Mouse (Mus musculus) limb, embryonic 12.5 days (tissue): ENCODE data around the gene Hdac6. TPM values are rescaled to one million over a fixed set of nuclear protein-coding genes. Genes with fewer than 3 reads are reported as not detected.

ENCODE experiments used
- ATAC-seq: fragments of 200-750 bp; cut with Nextera tagmentation; 2 replicates; pipeline ENCODE4 v1.8.0; 2017; ENCODE audit warnings: low read depth, moderate TSS enrichment; ENCODE audit not compliant: insufficient number of reproducible peaks, insufficient read depth, low FRiP score, low TSS enrichment
- H3K27ac ChIP-seq: fragments of 300-500 bp; sonication (generic); 2 replicates; pipeline ENCODE4 v1.5.1; 2016; ENCODE audit warnings: mild to moderate bottlenecking, moderate library complexity
- H3K27me3 ChIP-seq: fragments of 300-500 bp; sonication (generic); 2 replicates; pipeline ENCODE4 v1.6.1; 2016; ENCODE audit warnings: mild to moderate bottlenecking, moderate library complexity
- H3K36me3 ChIP-seq: fragments of 300-500 bp; sonication (generic); 2 replicates; pipeline ENCODE4 v1.6.1; 2016; ENCODE audit warnings: mild to moderate bottlenecking, moderate library complexity
- H3K4me1 ChIP-seq: fragments of 300-500 bp; sonication (generic); replicated peaks from 2 replicates; pipeline ENCODE4 v1.6.1; 2016
- H3K4me2 ChIP-seq: fragments of 300-500 bp; sonication (generic); 2 replicates; pipeline ENCODE4 v1.6.1; 2016; ENCODE audit warnings: mild to moderate bottlenecking, moderate library complexity
- H3K4me3 ChIP-seq: fragments of 300-500 bp; sonication (generic); replicated peaks from 2 replicates; pipeline ENCODE4 v1.5.1; 2016; ENCODE audit warnings: mild to moderate bottlenecking
- H3K9ac ChIP-seq: fragments of 300-500 bp; sonication (generic); replicated peaks from 2 replicates; pipeline ENCODE4 v1.6.1; 2016; ENCODE audit warnings: mild to moderate bottlenecking, moderate library complexity
- H3K9me3 ChIP-seq: fragments of 300-500 bp; sonication (generic); 2 replicates; pipeline ENCODE4 v1.6.1; 2016; ENCODE audit warnings: mild to moderate bottlenecking, moderate library complexity
- WGBS: fragments of 180-500 bp; shearing (Covaris S2); methylation state at CpG from one replicate; pipeline ENCODE4 v1.1.7; 2016; 5-methylcytosine and 5-hydroxymethylcytosine counted together
- polyA plus RNA-seq: library from polyadenylated mRNA; unstranded; fragments of >200 nt; fragmentation: Nextera tagmentation; extraction: Ambion mirVana; gene quantifications from 2 replicates; pipeline ENCODE4 v1.2.1, GENCODE M21; 2016

Hdac6 gene
- polyA plus RNA-seq, 1 experiment from 2014 or later, result 53.6 TPM

GRCm38 (mm10) chrX:7963829-7964626 lies 16.3 kb upstream of the Hdac6 start:
- Histone ChIP-seq H3K4me2 (no peak overlapping the region), H3K4me3 (no peak overlapping the region), H3K27ac (no peak overlapping the region), H3K27me3 (no peaks in the 10 kb centered on the region), H3K36me3 (no peaks in the 10 kb centered on the region), H3K4me1 (no peaks in the 10 kb centered on the region), H3K9me3 (no peaks in the 10 kb centered on the region), H3K9ac (no peak overlapping the region)
- WGBS, result 77% methylated on average over 7 of the region's 7 CpGs
- ATAC-seq, result no peak

- Histone ChIP-seq H3K4me2 (no peak overlapping the region), H3K9me3 (no peaks in the 10 kb centered on the region), H3K4me1 (no peaks in the 10 kb centered on the region), H3K27ac (no peak overlapping the region), H3K9ac (no peak overlapping the region), H3K27me3 (no peaks in the 10 kb centered on the region), H3K36me3 (no peaks in the 10 kb centered on the region), H3K4me3 (no peak overlapping the region)
- 91% methylated on average over 9 of the region's 9 CpGs for WGBS
- no peak for ATAC-seq
Measured at GRCm38 (mm10) chrX:7958868-7959267, 11.2 kb upstream of the Hdac6 start.

GRCm38 (mm10) chrX:7950091-7950490 lies 2.4 kb upstream of the Hdac6 start:
- no peak for ATAC-seq
- no peaks in the 10 kb centered on the region for H3K36me3 ChIP-seq
- 94% methylated on average over 7 of the region's 7 CpGs for WGBS

GRCm38 (mm10) chrX:7947900-7948492 lies 307 bp upstream of the Hdac6 start:
- Histone ChIP-seq H3K27me3 (no peaks in the 10 kb centered on the region), H3K4me1 (0 out of 2 replicates have a peak, but pooled peaks cover 5% of the 10 kb centered on the region), H3K9me3 (no peaks in the 10 kb centered on the region), H3K36me3 (peaks cover 4% of the 10 kb centered on the region; the same call in 1 of the 2 replicates), H3K27ac (no peak overlapping the region), H3K4me3 (peak overlapping the region; percentile 46), H3K4me2 (peak overlapping the region; percentile 49), H3K9ac (peak overlapping the region; percentile 47; the same call in 1 of the 2 replicates)
- WGBS, result 15% methylated on average over 38 of the region's 38 CpGs
- ATAC-seq, result peak; percentile 99

More at GRCm38 (mm10) chrX:7950091-7950490, 2.4 kb upstream of the Hdac6 start:
- Histone ChIP-seq H3K4me1 (0 out of 2 replicates have a peak, but pooled peaks cover 5% of the 10 kb centered on the region), H3K27me3 (no peaks in the 10 kb centered on the region), H3K27ac (no peak overlapping the region), H3K9me3 (no peaks in the 10 kb centered on the region), H3K4me2 (no peak overlapping the region), H3K4me3 (no peak overlapping the region), H3K9ac (no peak overlapping the region)

DNA sequence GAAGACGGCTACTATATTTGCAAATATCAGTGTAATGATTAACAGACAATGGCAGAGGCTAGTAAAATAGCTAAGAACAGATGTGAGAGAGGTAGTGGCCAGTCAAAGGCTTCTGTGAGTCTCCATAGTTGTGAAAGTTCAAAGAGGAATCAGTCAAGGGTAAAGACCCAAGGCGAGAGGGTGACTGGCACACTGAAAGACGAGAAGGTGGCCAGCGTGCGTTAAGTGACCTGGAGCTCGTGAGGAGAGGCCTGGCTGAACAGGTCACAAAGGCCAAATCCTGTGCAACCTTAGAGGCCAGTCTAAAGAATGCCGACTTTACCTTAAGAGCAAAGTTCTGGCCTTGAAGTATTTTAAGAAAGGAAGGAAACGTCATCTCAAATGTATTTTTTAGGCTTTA lies 2.1 kb downstream of the Hdac6 start:
- no peak overlapping the region for H3K27ac ChIP-seq
- H3K9me3 ChIP-seq, result no peaks in the 10 kb centered on the region
- WGBS, result 62% methylated on average over 8 of the region's 8 CpGs
- no peaks in the 10 kb centered on the region for H3K27me3 ChIP-seq
- H3K4me2 ChIP-seq, result no peak overlapping the region
- no peak overlapping the region for H3K4me3 ChIP-seq
- H3K9ac ChIP-seq, result no peak overlapping the region
- peaks cover 14% of the 10 kb centered on the region; the same call in 1 of the 2 replicates for H3K36me3 ChIP-seq
- H3K4me1 ChIP-seq, result 0 out of 2 replicates have a peak, but pooled peaks cover 5% of the 10 kb centered on the region
- ATAC-seq, result no peak

- H3K27me3 ChIP-seq, result no peaks in the 10 kb centered on the region
- H3K4me2 ChIP-seq, result no peak overlapping the region
- peaks cover 46% of the 10 kb centered on the region for H3K36me3 ChIP-seq
- H3K27ac ChIP-seq, result no peak overlapping the region
- no peak for ATAC-seq
- no peaks in the 10 kb centered on the region for H3K9me3 ChIP-seq
- no peak overlapping the region for H3K4me3 ChIP-seq
- no peak overlapping the region for H3K9ac ChIP-seq
- H3K4me1 ChIP-seq, result no peaks in the 10 kb centered on the region
- 95% methylated on average over 6 of the region's 6 CpGs for WGBS
Measured at GRCm38 (mm10) chrX:7937667-7938066, 10.0 kb downstream of the Hdac6 start.

- 39% methylated on average over 10 of the region's 11 CpGs for WGBS
- peaks cover 52% of the 10 kb centered on the region for H3K36me3 ChIP-seq
- H3K27me3 ChIP-seq, result no peaks in the 10 kb centered on the region
- no peak overlapping the region for H3K4me3 ChIP-seq
- no peak overlapping the region for H3K27ac ChIP-seq
- H3K4me1 ChIP-seq, result no peaks in the 10 kb centered on the region
- H3K4me2 ChIP-seq, result no peak overlapping the region
- no peaks in the 10 kb centered on the region for H3K9me3 ChIP-seq
- H3K9ac ChIP-seq, result no peak overlapping the region
- ATAC-seq, result no peak
Measured at GRCm38 (mm10) chrX:7936874-7937273, 10.8 kb downstream of the Hdac6 start.

DNA sequence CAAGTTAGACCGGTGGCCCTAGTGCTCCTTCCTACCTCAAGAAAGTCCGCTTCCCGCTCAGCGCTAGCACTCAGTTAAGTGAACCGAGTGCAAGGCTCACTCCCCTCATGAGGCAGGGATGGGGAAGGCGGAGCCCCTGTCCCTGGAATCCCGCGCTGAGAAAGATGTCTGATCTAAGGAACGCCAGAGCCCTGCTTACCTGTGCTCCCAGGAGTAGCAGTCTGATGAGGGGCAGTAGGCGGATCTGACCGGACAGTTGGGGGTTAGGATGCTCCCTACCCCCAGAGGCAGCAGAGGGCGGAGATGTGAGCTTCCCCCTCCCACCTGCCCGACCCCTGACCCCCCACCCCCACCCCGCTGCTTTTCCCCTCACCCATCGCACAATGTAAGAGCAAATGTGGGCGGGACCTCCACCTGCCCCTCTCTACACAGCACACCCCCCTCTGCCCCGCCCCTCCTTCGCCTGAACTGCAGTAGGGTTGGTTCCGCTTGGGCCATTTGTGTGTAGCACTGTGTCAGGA lies 19.4 kb downstream of the Hdac6 start, which contains the start of gene Eras:
Gene Eras (minus strand): TSS at position 338 of the 521 bp plus-strand sequence.
- 14% methylated on average over 15 of the region's 19 CpGs for WGBS
- Histone ChIP-seq H3K9ac (no peak within 1 kb of the TSS), H3K27ac (no peak within 1 kb of the TSS), H3K4me1 (no peaks in the 10 kb centered on the region), H3K27me3 (peaks cover 59% of the 10 kb centered on the region), H3K36me3 (peaks cover 35% of the 10 kb centered on the region), H3K4me2 (no peak within 1 kb of the TSS), H3K9me3 (peaks cover 6% of the 10 kb centered on the region; the same call in 1 of the 2 replicates), H3K4me3 (no peak within 1 kb of the TSS)
- ATAC-seq, result no peak

- WGBS, result 19% methylated on average over 10 of the region's 10 CpGs
- H3K9me3 ChIP-seq, result peaks cover 6% of the 10 kb centered on the region; the same call in 1 of the 2 replicates
- H3K36me3 ChIP-seq, result peaks cover 27% of the 10 kb centered on the region
- H3K9ac ChIP-seq, result no peak overlapping the region
- H3K4me3 ChIP-seq, result no peak overlapping the region
- H3K4me2 ChIP-seq, result no peak overlapping the region
- peaks cover 71% of the 10 kb centered on the region for H3K27me3 ChIP-seq
- no peak overlapping the region for H3K27ac ChIP-seq
- H3K4me1 ChIP-seq, result 0 out of 2 replicates have a peak, but pooled peaks cover 3% of the 10 kb centered on the region
- no peak for ATAC-seq
Measured at GRCm38 (mm10) chrX:7927116-7927515, 20.6 kb downstream of the Hdac6 start.

DNA sequence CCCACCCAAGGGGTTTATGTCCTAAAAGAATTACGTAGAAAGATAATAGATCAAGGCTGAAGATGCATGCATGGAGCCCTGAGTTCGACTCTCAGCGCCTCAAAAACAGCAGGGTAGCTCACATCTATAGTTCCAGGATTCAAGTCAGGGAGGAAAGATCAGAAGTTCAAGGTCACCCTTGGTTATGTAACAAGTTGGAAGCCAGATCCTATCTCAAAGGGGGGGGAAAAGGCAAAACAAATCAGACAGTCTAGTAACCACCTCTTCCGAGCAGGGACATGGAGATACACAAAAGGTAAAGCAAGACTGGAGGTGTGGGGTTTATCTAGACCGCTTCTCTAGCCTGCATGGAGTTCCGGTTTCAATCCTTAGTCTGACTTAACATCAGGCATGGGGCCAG lies 21.4 kb downstream of the Hdac6 start:
- peaks cover 18% of the 10 kb centered on the region for H3K36me3 ChIP-seq
- H3K9ac ChIP-seq, result no peak overlapping the region
- WGBS, result 65% methylated on average over 6 of the region's 6 CpGs
- H3K4me1 ChIP-seq, result 0 out of 2 replicates have a peak, but pooled peaks cover 3% of the 10 kb centered on the region
- peaks cover 6% of the 10 kb centered on the region; the same call in 1 of the 2 replicates for H3K9me3 ChIP-seq
- H3K27me3 ChIP-seq, result peaks cover 80% of the 10 kb centered on the region
- ATAC-seq, result no peak
- H3K27ac ChIP-seq, result no peak overlapping the region
- H3K4me3 ChIP-seq, result no peak overlapping the region
- no peak overlapping the region for H3K4me2 ChIP-seq

- Histone ChIP-seq H3K9me3 (no peaks in the 10 kb centered on the region), H3K4me3 (peak overlapping the region; percentile 27), H3K9ac (no peak overlapping the region), H3K4me1 (0 out of 2 replicates have a peak, but pooled peaks cover 3% of the 10 kb centered on the region), H3K27ac (no peak overlapping the region), H3K27me3 (peaks cover 82% of the 10 kb centered on the region), H3K4me2 (peak overlapping the region; percentile 47), H3K36me3 (no peaks in the 10 kb centered on the region)
- no peak for ATAC-seq
- 11% methylated on average over 31 of the region's 48 CpGs for WGBS
Measured at GRCm38 (mm10) chrX:7922032-7922431, 25.7 kb downstream of the Hdac6 start.
